Comparison of ENCODE assay signal across 12 mouse cellular contexts in genomic region chr9:66251159-66251691, GRCm38 (mm10).
DNase-seq lines count a peak whose midpoint lies in the region; ATAC-seq lines count a peak whose summit lies in the region.
"Had no signal": no experiment of that assay in that cellular context is flagged by ENCODE, and none has a peak within 500 bp of the region (broad histone marks: within the 10 kb centered on the region; RNA-seq: fewer than 3 reads in every experiment).

No protein-coding gene starts in this region.

- DNase-seq in midbrain, embryonic 11.5 days (ENCODE audit: low spot score, missing footprints): peak; percentile 61
- peak; percentile 57 for DNase-seq in kidney, postnatal 14 days
- no peak for DNase-seq in spleen, postnatal 4 days (ENCODE audit: low spot score in 2 of 2)
- DNase-seq in testis, postnatal 10 days (ENCODE audit: low spot score): no peak
- DNase-seq in layer of hippocampus, adult 9-10 months (ENCODE audit: low spot score): no peak
- DNase-seq: cerebellum, adult 2 months; heart, adult 18-20 months had no signal

- no peaks in the 10 kb centered on the region for H3K27me3 ChIP-seq in midbrain, embryonic 11.5 days (ENCODE audit: control insufficient read depth, insufficient read depth, low read length)
- no peaks in the 10 kb centered on the region for H3K27me3 ChIP-seq in midbrain, embryonic 16.5 days (ENCODE audit: control insufficient read depth, insufficient read depth, low read depth, low read length)
- no peaks in the 10 kb centered on the region for H3K27me3 ChIP-seq in intestine, embryonic 16.5 days (replicated peaks; ENCODE audit: control insufficient read depth, insufficient read depth, low read length)
- H3K27me3 ChIP-seq: neural tube, embryonic 13.5 days had no signal

- no peak for ATAC-seq in midbrain, embryonic 11.5 days (ENCODE audit: low FRiP score)
- ATAC-seq in midbrain, embryonic 16.5 days: no peak
- ATAC-seq in intestine, embryonic 16.5 days: peak; percentile 74

- H3K4me3 ChIP-seq in midbrain, embryonic 11.5 days (ENCODE audit: low read depth, low read length): no peak overlapping the region
- H3K4me3 ChIP-seq in midbrain, embryonic 16.5 days (ENCODE audit: low read depth, low read length): no peak overlapping the region
- no peak overlapping the region for H3K4me3 ChIP-seq in intestine, embryonic 16.5 days (ENCODE audit: low read length)
- H3K4me3 ChIP-seq: liver, embryonic 15.5 days; megakaryocyte, embryonic 14.5 days; neural tube, embryonic 13.5 days had no signal

- 56% methylated on average over 6 of the region's 6 CpGs for WGBS in midbrain, embryonic 11.5 days
- 49% methylated on average over 6 of the region's 6 CpGs for WGBS in midbrain, embryonic 16.5 days
- 27% methylated on average over 6 of the region's 6 CpGs for WGBS in intestine, embryonic 16.5 days

- no peaks in the 10 kb centered on the region for H3K4me1 ChIP-seq in midbrain, embryonic 11.5 days (ENCODE audit: control insufficient read depth, insufficient read depth, low read length)
- H3K4me1 ChIP-seq in midbrain, embryonic 16.5 days (ENCODE audit: control insufficient read depth, insufficient read depth, low read length): no peaks in the 10 kb centered on the region
- peaks cover 11% of the 10 kb centered on the region for H3K4me1 ChIP-seq in intestine, embryonic 16.5 days (ENCODE audit: control insufficient read depth, insufficient read depth, low read length)
- H3K4me1 ChIP-seq: neural tube, embryonic 13.5 days had no signal

- H3K36me3 ChIP-seq in midbrain, embryonic 11.5 days (ENCODE audit: control insufficient read depth, insufficient read depth, low read length): no peaks in the 10 kb centered on the region
- no peaks in the 10 kb centered on the region for H3K36me3 ChIP-seq in midbrain, embryonic 16.5 days (ENCODE audit: control insufficient read depth, insufficient read depth, low read length)
- H3K36me3 ChIP-seq in intestine, embryonic 16.5 days (ENCODE audit: control insufficient read depth, insufficient read depth, low read length): no peaks in the 10 kb centered on the region
- H3K36me3 ChIP-seq: neural tube, embryonic 13.5 days had no signal

- no peak overlapping the region for H3K27ac ChIP-seq in midbrain, embryonic 11.5 days (ENCODE audit: low read depth, low read length)
- no peak overlapping the region for H3K27ac ChIP-seq in midbrain, embryonic 16.5 days (ENCODE audit: low read length)
- H3K27ac ChIP-seq in intestine, embryonic 16.5 days (ENCODE audit: low read length): peak overlapping the region; percentile 43; the same call in 1 of the 2 replicates
- H3K27ac ChIP-seq: liver, embryonic 15.5 days; neural tube, embryonic 13.5 days had no signal

- H3K9me3 ChIP-seq in midbrain, embryonic 11.5 days (ENCODE audit: control insufficient read depth, low read length): no peaks in the 10 kb centered on the region
- no peaks in the 10 kb centered on the region for H3K9me3 ChIP-seq in midbrain, embryonic 16.5 days (replicated peaks; ENCODE audit: control insufficient read depth, low read length, poor library complexity, severe bottlenecking)
- H3K9me3 ChIP-seq in intestine, embryonic 16.5 days (ENCODE audit: control insufficient read depth, low read length): no peaks in the 10 kb centered on the region
- H3K9me3 ChIP-seq: liver, embryonic 15.5 days; megakaryocyte, embryonic 14.5 days; neural tube, embryonic 13.5 days had no signal

- no peak overlapping the region for H3K4me2 ChIP-seq in midbrain, embryonic 11.5 days
- no peak overlapping the region for H3K4me2 ChIP-seq in midbrain, embryonic 16.5 days (ENCODE audit: low read length)
- no peak overlapping the region for H3K4me2 ChIP-seq in intestine, embryonic 16.5 days (ENCODE audit: low read depth, low read length)
- H3K4me2 ChIP-seq: liver, embryonic 15.5 days; neural tube, embryonic 13.5 days had no signal

- no peak overlapping the region for H3K9ac ChIP-seq in midbrain, embryonic 11.5 days (ENCODE audit: low read length)
- H3K9ac ChIP-seq in midbrain, embryonic 16.5 days (ENCODE audit: low read depth, low read length): no peak overlapping the region
- no peak overlapping the region for H3K9ac ChIP-seq in intestine, embryonic 16.5 days (ENCODE audit: low read depth, low read length)
- H3K9ac ChIP-seq: liver, embryonic 15.5 days; neural tube, embryonic 13.5 days had no signal

Comparison
In these comparisons a context has a peak if more than half of its experiments do, and no peak if none do; other contexts are left out.
1. DNase-seq: peak in midbrain, embryonic 11.5 days (single experiment) and kidney, postnatal 14 days (single experiment); none in spleen, postnatal 4 days (0 of 2), testis, postnatal 10 days (single experiment) and layer of hippocampus, adult 9-10 months (single experiment).